Mouse (Mus musculus) adrenal gland, postnatal 36 days (tissue): ENCODE data around the gene Ovca2. TPM values are rescaled to one million over a fixed set of nuclear protein-coding genes. Genes with fewer than 3 reads are reported as not detected.

Experiments
- DNase-seq, 2 experiments: peaks; one replicate each; pipeline ENCODE4 v3.0.0; 2021; ENCODE audit warnings: mixed read lengths in 1 of 2
- long read RNA-seq, 2 experiments: library from polyadenylated mRNA; stranded (forward); transcript quantifications; one replicate each; pipeline ENCODE4 v2.0.0; 2021; ENCODE audit warnings: borderline sequencing depth in 2 of 2
- total RNA-seq, 2 experiments: library from RNA; stranded (reverse); gene quantifications; 2 replicates each; pipeline ENCODE4 v1.2.3; 2021

Gene Ovca2
- 10 to 100 TPM; 20.7 to 22.4 TPM for total RNA-seq
- long read RNA-seq, experiment 1, transcript Ovca2-201 (2 exons, 2,670 nt), result major isoform, 31 of 42 reads
- long read RNA-seq, experiment 1, partial matches to known transcripts, result 0 of 42 reads
- long read RNA-seq, experiment 1, other reads (novel, unspliced or antisense), result 10 of 42 reads
- long read RNA-seq, experiment 2, transcript Ovca2-201 (2 exons, 2,670 nt), result major isoform, 12 of 18 reads
- long read RNA-seq, experiment 2, partial matches to known transcripts, result 0 of 18 reads
- long read RNA-seq, experiment 2, other reads (novel, unspliced or antisense), result 4 of 18 reads

DNA sequence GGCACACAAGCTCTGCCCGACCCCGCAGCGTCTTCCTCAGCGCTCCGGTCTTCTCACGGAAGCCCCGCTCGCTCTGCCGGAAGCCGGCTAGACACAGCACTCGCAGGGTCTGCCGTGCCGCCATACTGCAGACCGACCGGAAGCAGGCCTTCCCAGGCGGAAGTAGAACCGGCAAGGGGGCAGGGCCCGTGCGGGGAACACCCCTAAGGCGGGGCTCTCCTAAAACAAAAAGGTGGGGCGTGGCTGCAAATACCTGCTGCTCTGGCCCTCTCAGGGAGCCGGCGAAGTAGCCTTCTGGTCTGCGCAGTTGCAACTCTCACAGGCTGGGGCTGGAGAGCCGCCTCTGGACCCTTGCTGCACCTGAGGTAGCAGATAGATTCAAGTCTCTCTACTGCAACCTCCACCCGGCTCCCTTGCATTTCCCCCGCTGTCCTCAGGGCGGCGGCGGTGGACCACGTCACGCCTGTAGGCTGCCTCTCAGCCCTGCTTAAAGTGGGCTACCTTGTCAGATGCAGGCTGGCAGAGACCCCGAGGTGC, at the start of gene Ovca2:
Ovca2 (minus strand) TSS at position 164 of the 537 bp plus-strand sequence.
- DNase-seq, result peak; percentile 93 to 94

DNA sequence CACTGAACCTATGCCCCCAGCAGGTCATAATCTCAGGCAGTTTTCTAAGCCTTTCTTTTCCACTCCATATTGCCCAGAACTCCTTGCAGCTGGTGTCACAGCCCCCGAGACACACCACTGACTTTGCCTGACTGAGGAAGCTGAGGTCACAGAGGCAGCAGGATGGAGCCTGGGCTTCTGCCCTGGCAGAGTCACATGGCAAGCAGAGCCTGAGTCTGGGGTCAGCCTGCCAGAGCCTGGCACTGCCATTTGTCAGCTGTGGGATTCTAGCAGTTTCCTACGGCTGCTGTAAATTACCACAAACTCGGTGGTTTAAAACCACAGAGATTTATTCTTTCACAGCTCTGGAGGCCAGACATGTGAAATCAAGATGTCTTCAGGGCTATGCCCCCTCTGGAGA, 49.0 kb upstream of the Ovca2 start:
- no peak for DNase-seq

DNA sequence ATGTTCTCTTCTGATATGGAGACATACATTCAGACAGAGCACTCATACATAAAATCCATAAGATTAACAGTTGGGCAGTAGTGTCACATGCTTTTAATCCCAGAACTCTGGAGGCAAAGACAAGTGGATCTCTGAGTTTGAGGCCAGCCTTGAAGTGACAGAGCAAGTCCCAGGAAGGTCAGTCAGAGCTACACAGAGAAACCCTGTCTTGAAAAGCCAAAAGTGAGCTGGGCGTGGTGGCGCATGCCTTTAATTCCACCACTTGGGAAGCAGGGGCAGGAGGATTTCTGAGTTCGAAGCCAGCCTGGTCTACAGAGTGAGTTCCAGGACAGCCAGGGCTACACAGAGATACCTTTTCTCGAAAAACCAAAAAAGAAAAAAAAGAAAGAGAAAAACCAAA, 46.2 kb upstream of the Ovca2 start:
- no peak for DNase-seq

DNA sequence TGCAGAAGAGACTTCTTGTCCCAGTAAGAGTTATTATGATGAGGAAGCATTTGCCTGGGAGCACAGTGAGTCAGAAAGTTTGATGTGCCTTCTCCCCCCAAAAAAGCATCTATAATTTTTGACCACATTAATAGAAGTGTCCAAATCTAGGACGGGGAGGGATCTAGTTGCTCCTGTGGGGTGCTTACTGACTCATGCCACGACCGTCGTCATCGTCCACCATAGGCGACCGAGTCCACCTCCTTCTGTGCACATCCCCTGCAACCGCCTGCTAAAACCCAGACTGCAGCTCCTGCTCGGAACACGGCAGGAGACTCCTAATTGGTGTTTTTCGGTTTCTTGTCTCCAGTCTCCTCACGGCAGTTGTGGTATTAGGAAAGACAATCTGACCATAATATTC, 45.4 kb upstream of the Ovca2 start:
- DNase-seq, result peak in 1 of 2 experiments; percentile 46

DNA sequence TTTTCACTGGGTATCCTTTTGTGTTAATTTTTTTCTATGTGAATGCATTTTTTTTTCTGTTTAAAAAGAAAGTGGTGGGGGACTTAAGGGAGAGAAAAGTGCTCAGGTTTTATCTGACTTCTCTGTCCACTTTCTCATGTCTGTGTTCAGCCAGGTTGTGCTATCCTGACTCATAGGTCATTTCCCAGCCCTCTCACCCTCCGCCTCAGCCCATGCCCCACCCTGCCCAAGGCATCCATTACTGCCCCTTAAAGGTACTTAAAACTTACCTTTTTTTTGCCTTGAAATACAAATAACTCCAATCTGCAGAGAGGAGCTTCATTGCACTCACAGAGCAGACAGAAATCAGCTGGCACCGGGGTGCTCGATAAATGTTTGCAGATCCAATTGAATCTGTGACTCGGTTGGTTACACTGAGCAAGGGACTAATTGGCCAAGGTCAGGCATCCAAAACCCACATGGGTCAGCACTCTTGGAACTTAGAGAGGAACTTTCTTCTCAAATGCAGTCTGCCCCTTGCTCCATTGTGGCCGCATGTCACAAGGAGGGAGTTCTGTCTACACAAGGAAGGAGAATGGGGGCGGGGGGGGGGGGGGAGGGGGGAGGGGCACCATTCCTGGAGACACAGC, 42.0 kb upstream of the Ovca2 start:
- DNase-seq, result peak; percentile 37 to 41

DNA sequence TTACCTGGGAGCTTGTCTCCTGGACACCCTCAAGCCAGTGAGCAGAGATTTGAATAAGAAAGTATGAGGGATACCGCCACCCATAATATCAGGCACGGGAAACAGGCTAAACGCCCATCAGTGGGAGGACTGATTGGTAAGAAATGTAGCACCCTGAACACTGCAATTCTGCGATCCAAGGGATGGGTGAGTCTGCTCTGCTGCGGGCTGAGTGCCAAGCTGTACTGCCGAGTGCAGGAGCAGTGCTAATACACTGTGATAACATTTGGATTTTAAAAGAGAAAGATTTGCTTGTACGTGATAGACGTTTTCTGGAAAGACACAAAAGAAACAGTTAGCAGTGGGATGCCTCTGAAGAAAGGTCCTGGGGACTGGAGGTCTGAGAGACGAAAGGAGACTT, 41.5 kb upstream of the Ovca2 start:
- DNase-seq, result peak; percentile 77 to 87

DNA sequence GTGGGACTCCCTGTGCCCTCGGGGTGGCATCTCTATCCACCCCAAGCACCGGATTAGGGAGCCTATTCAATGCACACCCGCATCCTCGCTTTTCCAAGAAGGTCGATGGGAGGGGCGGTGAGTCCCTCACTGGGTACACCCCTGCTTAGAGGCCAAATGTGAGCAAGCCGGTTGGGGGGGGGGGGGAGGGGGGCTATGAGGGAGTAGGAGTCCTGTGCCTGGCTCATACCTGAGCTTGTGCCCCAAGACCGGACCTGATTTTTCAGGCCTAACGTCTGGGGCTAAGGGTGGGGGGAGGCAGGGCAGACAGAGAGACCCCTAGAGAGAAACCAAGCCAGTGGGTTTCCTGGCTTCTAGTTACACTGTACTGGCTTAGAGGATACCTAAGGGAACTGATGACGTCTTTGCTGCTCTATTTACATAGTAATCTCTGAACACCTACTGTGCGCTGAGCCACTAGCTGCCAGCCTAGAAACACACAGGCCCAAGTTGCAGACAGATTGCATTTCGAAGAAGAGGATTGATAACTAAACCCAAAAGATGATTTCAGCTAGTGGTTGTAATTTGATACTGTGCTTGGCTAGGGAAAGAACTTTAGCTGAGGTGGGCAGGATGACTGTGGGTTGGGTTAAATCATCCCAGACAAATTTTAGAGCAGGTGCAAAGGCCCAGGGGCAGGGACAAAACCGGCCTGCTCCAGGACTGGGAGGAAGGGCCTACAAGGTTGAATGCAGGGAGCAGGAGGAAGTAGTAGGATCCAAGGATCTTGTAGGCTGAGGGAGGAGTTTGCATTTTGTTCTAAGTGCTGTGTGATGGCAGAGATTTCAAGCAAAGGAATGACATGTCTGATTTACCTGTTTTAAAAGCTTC, 35.7 kb upstream of the Ovca2 start:
- no peak for DNase-seq

DNA sequence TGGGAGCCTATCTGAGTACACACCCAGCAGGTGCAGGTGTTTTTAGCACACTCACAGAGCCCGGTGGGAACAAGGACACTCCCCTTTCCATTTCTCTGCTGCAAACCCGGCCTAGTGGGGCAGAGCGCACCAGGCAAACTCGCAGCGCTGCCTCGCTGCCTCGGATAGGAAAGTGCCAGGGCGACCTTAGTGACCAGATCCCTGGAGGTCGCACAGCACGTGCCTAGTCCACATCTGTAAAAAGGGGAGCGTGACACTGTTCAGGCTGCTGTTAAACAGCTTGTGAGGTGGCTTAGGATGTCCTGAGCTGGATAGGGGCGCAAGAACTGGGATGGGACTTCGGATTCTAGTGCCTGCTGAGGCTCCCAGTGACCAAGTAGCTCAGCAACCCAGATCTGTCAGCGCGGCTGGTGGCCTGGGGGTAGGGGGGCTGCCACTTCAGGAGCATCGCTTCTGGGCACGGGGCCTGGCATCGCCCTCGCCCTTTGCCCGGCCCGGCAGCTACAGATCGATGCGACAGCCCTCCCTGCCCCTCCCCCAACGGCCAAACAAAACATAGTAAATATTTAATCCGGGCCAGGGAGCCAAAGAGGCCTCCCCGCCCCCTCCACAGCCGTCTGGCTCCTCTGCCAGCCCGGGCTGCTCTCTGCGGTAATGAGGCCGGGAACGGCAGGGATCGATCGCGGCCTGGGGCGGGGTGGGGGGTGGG, 34.9 kb upstream of the Ovca2 start:
- DNase-seq, result peak; percentile 51 to 81

DNA sequence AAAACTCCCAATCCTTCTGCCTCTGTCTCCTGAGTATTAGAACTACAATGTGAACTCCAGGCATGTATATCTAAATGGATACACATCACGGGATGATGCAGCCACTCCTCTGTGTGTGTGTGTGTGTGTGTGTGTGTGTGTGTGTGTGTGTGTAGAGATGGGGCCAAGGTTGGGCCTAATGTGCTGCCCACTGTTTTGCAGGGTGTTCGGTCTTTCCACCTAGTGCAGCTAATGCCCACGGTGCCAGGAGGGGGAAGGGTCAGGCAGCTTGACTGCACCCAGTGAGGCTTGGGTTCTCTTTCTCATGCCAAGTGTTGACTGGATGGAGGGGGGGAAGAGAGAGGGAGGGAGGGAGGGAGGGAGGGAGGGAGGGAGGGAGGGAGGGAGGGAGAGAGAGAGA, 34.2 kb upstream of the Ovca2 start:
- DNase-seq, result peak in 1 of 2 experiments; percentile 68

DNA sequence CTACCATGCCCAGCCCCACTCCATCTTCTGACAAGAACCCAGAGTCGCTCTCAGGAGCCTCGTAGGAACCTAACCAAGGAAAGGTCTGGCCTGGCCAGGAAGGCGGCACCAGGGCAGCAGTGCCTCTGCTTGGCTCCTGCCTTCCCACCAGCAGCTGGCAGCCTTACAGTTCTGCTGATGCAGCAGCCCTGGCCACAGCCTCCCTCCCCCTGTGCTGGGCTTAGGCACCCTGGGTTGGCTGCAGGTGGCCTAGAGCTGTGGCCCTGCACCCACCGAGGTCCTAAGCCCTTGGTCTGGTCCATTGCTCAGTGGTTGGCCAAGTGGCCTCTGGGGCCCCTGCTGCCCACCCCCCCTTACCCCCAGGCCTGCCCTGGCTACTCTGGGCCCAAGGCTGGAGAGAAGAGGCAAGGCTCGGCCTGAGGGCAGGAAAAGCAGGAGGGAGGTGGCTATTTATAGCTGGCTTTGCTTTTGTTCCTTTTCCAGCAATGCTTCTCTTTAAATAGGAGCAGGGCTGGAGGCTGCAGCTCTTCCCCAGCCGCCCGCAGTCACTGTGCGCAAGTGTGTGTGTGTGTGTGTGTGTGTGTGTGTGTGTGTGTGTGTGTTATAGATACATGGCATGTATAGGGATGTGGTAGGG, 33.5 kb upstream of the Ovca2 start:
- DNase-seq, result peak; percentile 49 to 72

DNA sequence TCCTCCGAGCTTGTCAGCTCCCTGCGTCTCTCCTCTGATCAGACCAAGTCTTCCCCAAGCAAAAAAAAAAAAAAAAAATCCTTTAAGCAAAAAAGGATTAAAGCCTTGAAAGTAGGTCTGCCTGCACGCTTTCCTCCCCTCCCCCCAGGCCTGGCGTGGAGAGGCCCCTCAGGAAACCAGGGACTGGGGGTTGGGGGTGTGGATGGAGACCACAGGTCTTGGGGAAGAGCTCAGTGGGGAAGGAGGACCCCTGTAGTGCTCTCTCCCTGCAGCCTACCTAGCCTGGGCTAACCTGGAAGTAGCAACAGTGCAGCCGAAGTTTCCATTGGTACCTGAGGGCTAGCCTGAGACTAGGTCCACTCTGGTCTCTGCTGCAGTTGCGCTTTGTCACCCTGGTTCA, 32.1 kb upstream of the Ovca2 start:
- no peak for DNase-seq

DNA sequence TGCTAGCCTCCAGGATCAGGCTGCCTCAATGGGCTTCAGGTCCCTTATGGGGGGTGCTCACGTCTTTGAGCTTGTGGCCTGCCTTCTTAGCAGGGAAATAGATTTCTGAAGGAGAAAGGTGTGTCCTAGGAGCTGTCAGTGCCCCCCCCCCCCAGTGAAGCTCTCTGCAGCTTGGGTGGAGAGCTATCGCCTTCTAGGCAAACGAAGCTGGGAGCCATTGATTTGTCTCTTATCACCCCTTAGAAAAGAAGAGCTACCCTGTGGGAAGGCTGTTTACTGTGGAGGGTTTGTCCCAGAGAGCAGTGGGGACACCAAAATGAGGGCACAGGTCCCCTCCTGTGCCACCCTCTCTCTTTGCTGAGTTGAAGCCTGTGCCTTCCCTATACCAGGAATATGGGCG, 31.5 kb upstream of the Ovca2 start:
- DNase-seq, result no peak

DNA sequence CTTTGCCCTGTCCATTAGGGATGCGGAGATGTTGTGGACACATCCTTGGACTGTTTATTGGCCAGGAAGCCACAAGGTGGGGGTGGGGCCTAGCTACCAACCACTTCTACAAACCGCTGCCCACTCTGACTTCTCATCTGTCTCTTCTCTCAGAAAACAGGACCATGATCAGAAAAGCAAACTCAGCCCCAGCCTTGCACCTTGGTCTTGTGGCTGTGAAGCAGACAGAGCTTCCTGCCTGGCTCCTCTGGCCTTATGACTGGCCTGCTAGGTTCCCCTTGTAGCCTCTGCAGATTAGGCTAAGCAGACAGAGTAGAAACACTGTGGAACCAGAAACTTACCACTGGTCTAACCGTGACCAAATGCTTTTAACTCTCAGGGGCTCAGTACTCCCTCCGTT, 30.7 kb upstream of the Ovca2 start:
- DNase-seq, result no peak

DNA sequence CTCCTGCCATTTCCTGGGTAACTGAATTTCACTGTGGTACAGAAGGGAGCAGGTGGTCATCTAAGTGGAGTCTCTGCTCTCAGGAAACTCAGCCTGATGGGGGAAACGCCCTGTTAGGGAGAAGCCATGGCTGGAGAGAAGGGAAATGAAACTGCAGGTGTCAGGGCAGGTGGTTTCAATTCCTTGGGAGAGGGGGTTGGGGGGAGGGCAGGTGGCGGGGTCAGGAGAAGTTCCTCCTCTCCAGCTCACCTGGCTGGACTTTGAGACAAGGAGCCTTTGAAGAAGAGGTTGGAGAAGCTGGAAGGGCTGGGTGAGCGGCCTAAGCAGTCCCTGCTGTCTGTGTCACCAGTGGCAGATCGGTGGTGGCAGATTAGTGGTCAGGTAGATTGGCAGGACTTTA, 27.7 kb upstream of the Ovca2 start:
- DNase-seq, result no peak

DNA sequence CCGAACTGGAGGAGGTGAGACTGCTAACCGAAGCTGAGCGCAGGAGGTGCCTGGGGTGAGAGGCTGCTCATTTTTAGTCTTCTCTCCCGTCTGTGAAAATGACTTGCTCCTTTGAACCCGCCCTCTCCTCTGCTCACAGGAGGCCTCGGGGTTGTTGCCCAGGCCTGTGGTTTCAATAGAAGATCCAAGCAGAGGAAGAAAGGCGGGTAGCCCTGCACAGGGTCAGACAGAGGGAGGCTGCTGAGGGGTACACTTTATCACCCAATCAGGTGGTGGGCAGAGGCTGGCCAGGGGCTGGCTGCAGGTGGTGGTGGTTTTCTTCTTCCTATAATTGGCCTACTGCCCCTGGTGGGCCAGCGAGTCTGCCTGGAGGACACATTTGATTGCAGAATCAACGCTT, 25.8 kb upstream of the Ovca2 start:
- no peak for DNase-seq

DNA sequence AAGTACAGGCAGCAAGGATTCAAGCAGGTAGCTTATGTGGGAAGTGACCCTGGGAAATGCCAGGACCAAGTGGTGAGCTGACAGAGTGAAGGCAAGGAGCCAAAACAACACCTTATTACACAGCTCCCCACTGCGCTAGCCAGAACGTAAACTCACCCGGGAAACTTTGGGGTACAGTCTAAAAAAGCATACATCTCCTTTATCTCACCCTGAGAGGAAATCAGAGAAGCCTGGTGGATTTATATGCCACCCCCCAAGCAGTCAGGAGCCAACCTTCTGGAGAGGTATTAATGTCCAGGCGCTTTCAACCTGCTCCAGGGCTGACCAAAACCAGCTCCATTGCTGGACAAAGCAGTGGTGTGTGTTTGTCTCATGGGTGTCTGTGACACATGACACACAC, 25.3 kb upstream of the Ovca2 start:
- no peak for DNase-seq

DNA sequence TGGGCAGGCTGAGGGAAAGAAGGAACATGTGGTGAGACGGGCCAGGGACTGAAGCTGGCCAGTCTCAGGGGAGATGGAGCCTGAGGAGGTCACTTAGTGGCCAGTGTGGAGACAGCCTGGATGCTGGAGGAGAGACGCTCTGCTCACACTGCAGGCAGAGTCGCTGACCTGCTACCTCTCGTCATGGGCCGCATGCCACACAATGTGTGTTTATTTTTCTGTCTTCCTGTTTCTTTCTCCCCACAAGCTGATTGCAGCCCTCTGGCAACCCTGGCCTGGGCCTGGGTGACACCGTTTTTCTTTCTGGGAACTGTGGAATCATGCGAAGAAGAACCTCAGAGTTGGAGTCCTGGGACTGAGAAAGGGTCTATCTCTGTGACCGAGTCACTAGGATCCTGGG, 23.1 kb upstream of the Ovca2 start:
- no peak for DNase-seq

DNA sequence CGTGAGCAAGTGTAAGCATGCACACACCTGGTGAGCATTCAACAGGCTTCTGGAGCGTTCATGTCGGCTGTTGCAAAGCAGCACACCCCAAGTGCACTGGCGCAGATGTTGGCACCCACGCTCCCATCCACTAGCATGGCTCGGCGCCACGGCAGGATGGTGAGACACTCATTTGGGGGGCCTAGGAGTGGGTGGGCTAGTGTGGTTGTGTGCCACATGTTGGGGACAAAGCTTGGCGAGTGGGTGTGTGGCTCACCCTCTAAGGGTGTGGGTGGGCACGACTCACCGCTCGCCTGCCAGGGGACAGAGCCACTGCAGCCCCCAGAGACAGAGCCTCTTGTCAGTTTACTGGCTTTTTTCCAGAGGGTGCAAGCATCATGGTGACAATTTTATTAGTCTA, 22.3 kb upstream of the Ovca2 start:
- no peak for DNase-seq

DNA sequence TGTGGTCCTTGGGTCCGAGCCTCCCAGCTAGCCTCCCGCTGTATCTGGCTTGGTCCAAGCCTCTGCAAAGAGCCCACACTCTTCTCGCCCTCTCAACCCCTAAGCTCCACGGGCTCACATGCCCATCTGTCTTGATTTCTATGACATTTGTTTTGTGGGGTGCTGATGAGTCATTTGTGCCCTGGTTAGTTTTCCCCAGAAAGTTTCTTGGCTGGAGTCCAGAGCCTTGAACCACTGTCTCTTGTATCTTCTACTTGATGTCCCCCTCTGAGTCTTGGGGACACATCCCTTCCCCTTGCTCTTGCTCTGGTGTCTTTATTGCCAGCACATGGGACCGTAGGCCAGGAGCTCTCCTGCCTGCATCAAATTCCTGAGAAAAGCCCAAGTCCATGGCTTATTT, 21.3 kb upstream of the Ovca2 start:
- peak; percentile 52 to 70 for DNase-seq

DNA sequence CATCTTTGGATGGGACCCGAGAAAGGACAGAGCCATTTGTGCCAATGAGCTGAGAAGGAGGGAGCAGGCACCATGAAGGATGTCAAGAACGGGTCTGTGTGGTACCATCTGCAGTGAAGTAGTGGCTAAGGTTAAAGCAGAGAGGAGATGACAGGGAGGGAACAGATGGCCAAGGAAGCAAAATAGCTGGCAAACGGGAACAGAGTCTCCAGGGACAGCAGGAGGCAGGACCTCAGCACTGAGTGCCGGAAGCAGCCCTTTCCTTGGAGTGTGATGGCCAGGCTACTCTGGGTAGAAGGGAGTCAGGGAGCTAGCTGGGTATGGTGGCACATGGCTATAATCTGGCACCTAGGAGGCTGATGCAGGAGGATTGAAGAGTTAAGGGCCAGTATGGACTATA, 20.2 kb upstream of the Ovca2 start:
- DNase-seq, result no peak

DNA sequence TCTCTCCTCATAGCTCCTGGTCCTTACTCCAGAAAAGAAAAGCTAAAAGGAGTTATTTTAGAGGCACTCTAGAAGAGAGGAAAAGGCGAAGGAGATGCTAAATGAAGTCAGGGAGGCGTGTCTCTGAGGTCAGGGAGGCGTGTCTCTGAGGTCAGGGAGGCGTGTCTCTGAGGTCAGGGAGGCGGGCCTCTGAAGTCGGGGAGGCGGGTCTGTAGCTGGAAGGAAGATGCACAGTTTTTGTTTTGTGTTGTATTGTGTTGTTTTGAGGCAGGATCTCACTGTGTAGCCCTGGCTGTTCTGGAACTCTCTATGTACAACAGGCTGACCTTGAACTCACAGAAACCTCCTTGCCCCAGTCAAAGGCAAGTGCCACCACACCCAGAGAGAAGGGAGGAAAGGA, 19.3 kb upstream of the Ovca2 start:
- no peak for DNase-seq

DNA sequence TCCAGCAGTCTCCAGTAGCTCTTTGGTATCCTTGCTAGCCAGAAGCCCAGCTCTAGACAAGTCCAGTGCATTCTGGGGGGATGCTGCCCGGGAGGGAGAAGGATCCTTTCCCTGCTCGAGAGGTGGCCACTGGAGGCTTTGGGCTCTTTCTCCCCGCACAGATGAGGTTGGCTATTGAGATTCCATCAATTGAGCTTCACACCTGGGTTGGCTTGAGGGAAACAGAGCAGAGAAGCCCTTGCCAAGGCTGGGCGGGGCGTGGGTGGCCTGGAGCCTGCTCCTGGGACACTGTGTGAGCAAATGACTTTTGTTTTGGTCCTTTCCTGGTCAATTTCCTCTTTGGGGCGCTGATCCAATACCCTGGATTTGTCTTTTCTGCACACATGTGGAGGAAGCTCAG, 17.5 kb upstream of the Ovca2 start:
- DNase-seq, result no peak
